Mouse (Mus musculus): ENCODE measurements around the gene Epha1.

Epha1 gene

DNA sequence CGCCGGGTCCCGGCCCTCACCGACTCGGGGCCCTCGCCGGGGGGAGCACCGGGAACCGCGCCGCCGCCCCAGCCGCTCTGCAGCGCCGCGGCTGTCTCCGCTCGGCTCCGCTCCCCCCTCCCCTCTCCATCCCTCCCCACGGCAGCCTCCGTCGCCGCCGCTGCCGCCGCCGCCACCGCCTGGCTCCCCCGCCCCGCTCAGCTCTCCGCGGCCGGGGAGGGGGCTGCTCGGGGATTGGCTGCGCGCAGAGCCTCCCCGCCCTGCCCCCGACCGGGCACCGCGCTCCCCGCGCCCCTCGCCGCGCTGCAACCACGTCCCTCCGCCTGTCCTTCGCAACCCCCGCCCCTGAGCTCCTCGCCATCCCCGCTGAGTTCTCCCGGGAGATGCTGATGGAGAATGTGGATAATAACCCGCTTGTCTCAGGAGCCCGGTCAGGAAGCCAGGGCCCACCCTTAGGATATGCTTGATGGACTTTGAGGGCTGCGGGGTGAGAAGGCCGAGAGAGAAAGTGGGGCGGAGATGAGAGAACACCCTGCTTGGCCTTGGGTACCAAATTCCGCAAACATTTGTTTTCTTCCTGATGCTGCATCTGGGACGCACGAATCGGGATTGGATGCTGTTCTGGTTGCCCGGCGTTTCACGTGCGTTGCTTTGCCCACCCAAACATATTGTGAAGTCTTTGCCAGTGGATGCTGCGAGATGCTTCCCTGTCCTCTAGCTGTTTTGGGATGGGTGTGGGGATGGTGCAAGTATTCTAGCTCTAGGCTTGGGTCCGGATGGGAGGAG, 48.4 kb downstream of the Epha1 start, which contains the start of gene Fam131b:
Fam131b (minus strand) TSS at position 162 of the 786 bp plus-strand sequence.
- peak; percentile 41 to 55 for DNase-seq (ENCODE audit: low spot score in 2 of 2)

DNA sequence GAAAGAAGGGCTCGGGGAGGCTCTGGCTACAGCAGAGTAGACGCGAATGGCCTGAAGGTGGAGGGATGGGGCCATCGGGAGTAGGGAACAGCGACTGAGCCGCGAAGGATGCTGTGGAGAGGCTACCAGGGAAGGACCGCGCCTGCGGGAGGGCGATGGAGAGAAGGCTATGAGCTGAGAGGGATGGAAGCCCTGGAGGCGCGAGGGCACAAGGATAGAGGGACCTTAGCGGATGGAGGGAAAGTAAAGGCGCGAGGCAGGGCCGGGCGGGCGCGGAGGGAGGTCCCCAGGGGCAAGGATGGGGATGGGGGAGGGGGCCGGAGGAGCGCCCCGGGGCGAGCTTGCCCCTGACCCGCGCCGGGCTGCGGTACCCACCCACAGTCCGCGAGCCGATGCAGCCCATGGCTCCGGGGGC, 49.0 kb downstream of the Epha1 start:
- peak in 1 of 2 experiments; percentile 26 for DNase-seq (ENCODE audit: low spot score in 2 of 2)

DNA sequence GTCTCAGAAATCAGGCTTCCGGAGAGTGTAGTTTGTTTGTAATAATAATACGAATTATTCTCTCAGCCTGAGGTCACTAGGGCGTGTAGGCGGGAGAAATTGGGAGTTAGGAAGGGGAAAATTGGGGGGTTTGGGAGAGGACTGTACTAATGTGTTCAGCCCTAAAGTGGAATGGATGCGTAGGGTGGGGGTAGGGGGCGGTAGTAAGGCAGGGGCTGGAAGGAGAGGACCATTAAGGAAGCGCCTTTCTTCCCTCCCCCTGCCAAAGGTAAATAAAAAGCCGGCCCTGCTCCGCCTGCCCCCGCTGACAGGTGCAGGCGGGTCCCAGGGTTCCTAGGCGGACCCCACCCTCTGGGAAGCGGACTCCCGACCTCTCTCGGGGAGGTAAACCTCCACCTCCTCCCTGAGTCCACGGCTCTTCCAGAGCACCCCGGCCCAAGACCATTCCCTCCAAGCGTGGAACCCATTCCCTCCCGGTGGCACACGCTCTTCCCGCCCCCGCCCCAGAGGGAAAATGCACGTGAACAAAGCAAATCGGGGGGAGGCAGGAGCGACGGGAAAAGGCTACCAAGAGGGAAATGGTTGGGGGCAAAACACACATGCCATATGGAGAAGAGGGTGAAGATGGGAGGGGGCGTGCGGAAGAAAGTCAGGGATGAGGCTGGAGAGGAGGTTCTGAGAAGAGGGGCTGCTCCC, 49.5 kb downstream of the Epha1 start:
- no peak for DNase-seq (ENCODE audit: low spot score in 2 of 2)

DNA sequence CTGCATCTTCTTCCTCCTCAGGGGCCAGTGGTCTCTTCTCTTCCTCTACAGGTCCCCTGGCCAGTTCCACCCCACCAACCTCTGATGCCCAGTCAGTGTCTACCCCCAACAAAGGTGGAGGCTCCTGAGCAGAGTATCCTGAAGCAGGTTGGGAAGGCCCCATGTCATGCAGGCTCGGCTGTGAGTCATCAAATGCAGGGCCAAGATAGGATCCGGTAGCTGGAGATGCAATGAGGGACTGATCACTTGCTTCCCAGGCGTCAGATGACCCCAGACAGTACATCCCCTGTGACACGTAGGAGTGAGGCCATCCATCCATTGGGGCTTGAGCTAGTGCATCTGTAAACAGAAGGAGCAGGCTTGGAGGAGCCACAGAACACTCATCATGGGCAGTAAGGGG, 54.8 kb downstream of the Epha1 start:
- no peak for DNase-seq (ENCODE audit: low spot score in 2 of 2)

DNA sequence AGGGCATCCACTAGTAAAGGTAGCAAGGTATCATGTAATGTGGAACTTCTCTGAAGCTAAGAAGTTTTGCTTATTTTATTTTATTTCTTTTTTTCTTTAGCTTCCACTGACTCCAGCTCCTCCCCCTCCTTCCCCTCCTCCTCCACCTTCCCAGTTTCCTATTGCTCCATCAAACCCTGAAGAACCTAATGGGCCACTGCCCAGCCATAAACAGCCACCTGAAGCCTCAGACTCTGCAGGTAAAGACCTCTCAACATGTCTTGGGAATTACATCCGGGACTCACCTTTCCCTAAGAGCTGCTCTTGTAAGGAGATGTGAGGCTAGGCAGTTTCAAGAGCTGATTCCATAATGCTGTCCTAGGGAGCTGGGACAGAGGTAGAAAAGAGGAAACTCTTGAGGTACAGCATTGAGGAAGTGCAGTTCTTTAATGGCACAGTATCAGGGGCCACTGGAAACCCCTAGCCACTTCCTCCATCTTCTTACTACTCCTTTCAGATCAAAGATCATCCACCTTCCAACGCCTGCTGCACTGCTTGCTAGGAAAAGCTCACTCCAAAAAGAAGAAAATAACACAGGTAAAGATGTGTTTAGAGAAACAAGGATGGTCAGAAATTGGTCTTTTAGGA, 62.5 kb downstream of the Epha1 start:
- DNase-seq (ENCODE audit: low spot score in 2 of 2) = no peak

DNA sequence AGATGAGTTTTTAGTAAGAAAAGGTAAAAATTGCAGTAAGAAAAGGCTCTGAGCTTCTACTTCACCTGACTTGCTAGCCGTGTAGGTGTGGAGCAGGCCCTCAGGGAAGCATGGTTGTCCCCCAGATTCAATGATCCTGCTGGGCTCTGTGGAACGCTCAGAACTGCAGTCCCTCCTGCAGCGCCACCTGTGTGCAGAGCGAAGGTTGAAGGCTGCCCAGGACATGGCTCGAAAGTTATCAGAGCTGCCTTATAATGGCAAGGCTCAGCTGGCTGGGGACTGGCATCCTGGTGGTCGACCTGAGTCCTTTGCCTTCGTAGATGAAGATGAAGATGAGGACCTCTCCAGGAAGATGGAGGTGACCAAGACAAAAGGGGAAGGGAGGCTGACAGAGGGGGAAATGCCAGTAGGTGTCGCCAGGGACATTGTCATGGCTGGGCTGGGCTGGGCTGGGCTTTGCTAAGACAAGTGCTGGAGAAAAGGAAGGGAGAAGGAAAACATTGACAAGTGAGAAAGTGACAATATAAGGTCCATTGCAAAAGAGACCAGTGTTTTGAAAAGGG, 63.2 kb downstream of the Epha1 start:
- no peak for DNase-seq (ENCODE audit: low spot score in 2 of 2)
